Mouse (Mus musculus) heart, adult 2 months (tissue): ENCODE data around the gene Gm3336. TPM values are rescaled to one million over a fixed set of nuclear protein-coding genes. Genes with fewer than 3 reads are reported as not detected.

Experiments used
- DNase-seq, 2 experiments: peaks; one replicate each; pipeline ENCODE4 v3.0.0; 2021
- H3K27ac ChIP-seq: fragments of 200-600 bp; 2 replicates; pipeline ENCODE4 v1.8.1; 2022
- H3K27me3 ChIP-seq: fragments of 200-500 bp; 2 replicates; pipeline ENCODE4 v1.6.1; 2012; ENCODE audit warnings: mild to moderate bottlenecking, low read length, inconsistent platforms, mixed read lengths; ENCODE audit not compliant: control insufficient read depth, insufficient read depth
- H3K36me3 ChIP-seq: fragments of 200-500 bp; 2 replicates; pipeline ENCODE4 v1.6.1; 2012; ENCODE audit warnings: low read length, inconsistent platforms; ENCODE audit not compliant: control insufficient read depth, insufficient read depth
- H3K4me1 ChIP-seq: fragments of 200-500 bp; 2 replicates; pipeline ENCODE4 v1.6.1; 2011; ENCODE audit warnings: low read length; ENCODE audit not compliant: control insufficient read depth, insufficient read depth
- H3K4me3 ChIP-seq: fragments of 200-600 bp; 2 replicates; pipeline ENCODE4 v1.8.1; 2022
- H3K79me2 ChIP-seq: fragments of 200-500 bp; replicated peaks from 2 replicates; pipeline ENCODE4 v1.6.1; 2012; ENCODE audit warnings: mild to moderate bottlenecking, inconsistent platforms, low read length, moderate library complexity, mixed read lengths; ENCODE audit not compliant: control insufficient read depth, insufficient read depth
- H3K9ac ChIP-seq: fragments of 200-500 bp; 2 replicates; pipeline ENCODE4 v1.6.1; 2012; ENCODE audit warnings: low read depth, mild to moderate bottlenecking, control low read depth, inconsistent platforms, low read length, mixed read lengths
- CTCF ChIP-seq: fragments of 200-600 bp; IDR thresholded peaks from 2 replicates; pipeline ENCODE4 v1.8.1; 2022; ENCODE audit warnings: antibody characterized with exemption, mild to moderate bottlenecking, moderate library complexity
- EP300 ChIP-seq: fragments of 200-500 bp; IDR thresholded peaks from 2 replicates; pipeline ENCODE4 v1.6.1; 2011; ENCODE audit warnings: low read depth, low read length, control low read depth; ENCODE audit not compliant: insufficient read depth
- POLR2A ChIP-seq: fragments of 200-500 bp; IDR thresholded peaks from 2 replicates; pipeline ENCODE4 v1.6.1; 2011; ENCODE audit warnings: mild to moderate bottlenecking, low read depth, low read length, control low read depth; ENCODE audit not compliant: insufficient read depth
- WGBS: fragments of 180-500 bp; shearing (Covaris S2); methylation state at CpG from one replicate; pipeline ENCODE4 v1.1.7; 2018; 5-methylcytosine and 5-hydroxymethylcytosine counted together
- intact Hi-C: fragments of 180-260 bp; cut with DNase I; formaldehyde crosslinking; loops from one replicate; pipeline ENCODE4 v1.15.1; 2025
- polyA plus RNA-seq: library from polyadenylated mRNA; depleted of rRNA; stranded (reverse); fragments of >200 nt; gene quantifications from 2 replicates; pipeline ENCODE4 v1.2.3, GENCODE M21; 2012
- total RNA-seq, 2 experiments: library from RNA; stranded (reverse); gene quantifications; 2 replicates each; pipeline ENCODE4 v1.2.3; 2021

Gene Gm3336
- total and polyA plus RNA-seq, 3 experiments, result not detected

GRCm38 (mm10) chr8:70750128-70750680 is 31.9 kb downstream of the Gm3336 start:
- peak in 1 of 2 experiments; percentile 47 for DNase-seq
- TF ChIP-seq EP300 (no peak), POLR2A (no peak), CTCF (no peak)
- intact Hi-C loops, result loop anchor here (5.0 kb wide), 1 partner anchor 48 kb away; the partner anchor contains the start of gene Iqcn
- Histone ChIP-seq H3K4me3 (no peak overlapping the region), H3K27me3 (no peaks in the 10 kb centered on the region), H3K4me1 (peaks cover 14% of the 10 kb centered on the region), H3K79me2 (no peaks in the 10 kb centered on the region), H3K36me3 (peaks cover 3% of the 10 kb centered on the region; the same call in 1 of the 2 replicates), H3K27ac (no peak overlapping the region), H3K9ac (no peak overlapping the region)
- WGBS, result 80% methylated on average over 13 of the region's 13 CpGs

- no peaks in the 10 kb centered on the region for H3K27me3 ChIP-seq
- H3K4me3 ChIP-seq, result peak overlapping the region; percentile 37
- intact Hi-C loops, result loop anchor here (1.0 to 5.0 kb wide), 2 partner anchors 32 to 50 kb away; partner anchors contain the start of gene Iqcn
- peaks cover 3% of the 10 kb centered on the region; the same call in 1 of the 2 replicates for H3K36me3 ChIP-seq
- H3K79me2 ChIP-seq, result no peaks in the 10 kb centered on the region
- peak overlapping the region; percentile 92 for H3K27ac ChIP-seq
- 18% methylated on average over 11 of the region's 11 CpGs for WGBS
- DNase-seq, result peak; percentile 83 to 84
- no peak overlapping the region for H3K9ac ChIP-seq
- H3K4me1 ChIP-seq, result peaks cover 21% of the 10 kb centered on the region
- TF ChIP-seq POLR2A, result peak; percentile 55; the same call in 1 of the 2 replicates
- peak; percentile 39; the same call in 1 of the 2 replicates for TF ChIP-seq EP300
- peak; percentile 82 for TF ChIP-seq CTCF
Measured at GRCm38 (mm10) chr8:70752000-70752764, 33.8 kb downstream of the Gm3336 start.

GRCm38 (mm10) chr8:70753151-70753550 is 34.8 kb downstream of the Gm3336 start:
- Histone ChIP-seq H3K4me3 (peak overlapping the region; percentile 37), H3K27ac (peak overlapping the region; percentile 92), H3K9ac (peak overlapping the region; percentile 68), H3K27me3 (no peaks in the 10 kb centered on the region), H3K79me2 (no peaks in the 10 kb centered on the region), H3K4me1 (peaks cover 21% of the 10 kb centered on the region), H3K36me3 (peaks cover 3% of the 10 kb centered on the region; the same call in 1 of the 2 replicates)
- intact Hi-C loops, result loop anchor here (5.0 kb wide), 1 partner anchor 51 kb away; the partner anchor contains the start of gene Iqcn
- DNase-seq, result peak; percentile 93 to 94
- 6% methylated on average over 21 of the region's 21 CpGs for WGBS
- TF ChIP-seq POLR2A (peak; percentile 91), EP300 (peak; percentile 69; the same call in 1 of the 2 replicates), CTCF (no peak)

- peak within 1 kb of the TSS; percentile 79 for H3K9ac ChIP-seq
- TF ChIP-seq CTCF (0 out of 2 replicates have a peak, but pooled peaks have one; percentile 5), POLR2A (peak; percentile 87), EP300 (peak; percentile 82; the same call in 1 of the 2 replicates)
- no peaks in the 10 kb centered on the region for H3K27me3 ChIP-seq
- no peaks in the 10 kb centered on the region for H3K79me2 ChIP-seq
- peaks cover 24% of the 10 kb centered on the region for H3K4me1 ChIP-seq
- WGBS, result 7% methylated on average over 37 of the region's 37 CpGs
- peaks cover 3% of the 10 kb centered on the region; the same call in 1 of the 2 replicates for H3K36me3 ChIP-seq
- peak within 1 kb of the TSS; percentile 92 for H3K27ac ChIP-seq
- DNase-seq, result peak; percentile 95 to 98
- H3K4me3 ChIP-seq, result peak within 1 kb of the TSS; percentile 64
- intact Hi-C loops, result loop anchor here (5.0 kb wide), 1 partner anchor 52 kb away; the partner anchor contains the start of gene Iqcn
Measured at GRCm38 (mm10) chr8:70754043-70754870, 35.9 kb downstream of the Gm3336 start, which contains the start of gene Rab3a. Gene Rab3a, plus strand, starts transcription at chr8:70754679.
